In genomic region chr10:100524499-100525390, GRCm38 (mm10) we compare ENCODE assay signal across 28 mouse cellular contexts. TPM values are rescaled to one million over a fixed set of nuclear protein-coding genes. Genes with fewer than 3 reads are reported as not detected.
DNase-seq lines count a peak whose midpoint lies in the region; ATAC-seq and TF ChIP-seq lines count a peak whose summit lies in the region.
"Had no signal": no experiment of that assay in that cellular context is flagged by ENCODE, and none has a peak within 500 bp of the region (broad histone marks: within the 10 kb centered on the region; RNA-seq: fewer than 3 reads in every experiment).

No protein-coding gene starts in this region.

- H3K36me3 ChIP-seq in liver, embryonic 14.5 days (replicated peaks; ENCODE audit: control insufficient read depth, insufficient read depth, low read depth), result peaks cover 2% of the 10 kb centered on the region; the same call in 1 of the 2 replicates

- 51% methylated on average over 9 of the region's 9 CpGs for WGBS in liver, embryonic 14.5 days (ENCODE audit: insufficient replicate concordance)

- peak overlapping the region; percentile 46 for H3K4me2 ChIP-seq in liver, embryonic 14.5 days (ENCODE audit: low read depth)
- H3K4me2 ChIP-seq: embryonic facial prominence, embryonic 13.5 days; forebrain, embryonic 13.5 days; heart, embryonic 15.5 days; limb, embryonic 15.5 days had no signal

- peak; percentile 54 for DNase-seq in c-Kit-positive CD71-positive TER-119-negative erythroid progenitor cells, embryonic 14.5 days (ENCODE audit: low read depth)
- peak; percentile 47 to 62 (median 49) for DNase-seq in liver, embryonic 14.5 days (ENCODE audit: low read depth in 3 of 3, low spot score in 3 of 3)
- no peak for DNase-seq in kidney, postnatal 10 days
- no peak for DNase-seq in embryo, embryonic 9.5 days (ENCODE audit: extremely low spot score)
- DNase-seq: adrenal gland, adult 2 months; cerebellum, adult 18-20 months; cerebellum, postnatal 10 days; gastrocnemius, postnatal 10 days; heart, adult 11 months; kidney, adult 2 months; layer of hippocampus, postnatal 36 days; lung, postnatal 36 days; midbrain, embryonic 14.5 days; right cerebral cortex, postnatal 25 days; thymus, postnatal 36 days had no signal

- H3K27ac ChIP-seq in liver, embryonic 14.5 days, result peak overlapping the region; percentile 72
- H3K27ac ChIP-seq: embryonic facial prominence, embryonic 13.5 days; forebrain, embryonic 13.5 days; heart, embryonic 10.5 days; heart, embryonic 15.5 days; kidney, postnatal 0 days; limb, embryonic 10.5 days; limb, embryonic 15.5 days had no signal

- H3K4me1 ChIP-seq in liver, embryonic 14.5 days (replicated peaks; ENCODE audit: control insufficient read depth in 2 of 2, insufficient read depth in 2 of 2, low read length in 1 of 2), result peaks cover 8 to 14% of the 10 kb centered on the region in 2 experiments
- H3K4me1 ChIP-seq: embryonic facial prominence, embryonic 13.5 days; forebrain, embryonic 13.5 days; heart, embryonic 10.5 days; heart, embryonic 15.5 days; limb, embryonic 10.5 days; limb, embryonic 15.5 days had no signal

- H3K27me3 ChIP-seq in liver, embryonic 14.5 days (ENCODE audit: control insufficient read depth, insufficient read depth, low read length), result no peaks in the 10 kb centered on the region
- H3K27me3 ChIP-seq: embryonic facial prominence, embryonic 13.5 days; forebrain, embryonic 13.5 days; heart, embryonic 15.5 days; limb, embryonic 15.5 days had no signal

- 0 out of 2 replicates have a peak overlapping the region, but pooled peaks have one; percentile 5 for H3K9ac ChIP-seq in liver, embryonic 14.5 days (replicated peaks)
- H3K9ac ChIP-seq: embryonic facial prominence, embryonic 13.5 days; forebrain, embryonic 13.5 days; heart, embryonic 15.5 days; limb, embryonic 15.5 days had no signal

- no peaks in the 10 kb centered on the region for H3K9me3 ChIP-seq in liver, embryonic 14.5 days (ENCODE audit: control insufficient read depth, low read length)
- H3K9me3 ChIP-seq: embryonic facial prominence, embryonic 13.5 days; forebrain, embryonic 13.5 days; heart, embryonic 10.5 days; heart, embryonic 15.5 days; limb, embryonic 10.5 days; limb, embryonic 15.5 days had no signal

- H3K4me3 ChIP-seq in liver, embryonic 14.5 days (ENCODE audit: insufficient read depth in 1 of 2, low read depth in 2 of 2, low read length in 2 of 2), result no peak overlapping the region
- H3K4me3 ChIP-seq: embryonic facial prominence, embryonic 13.5 days; forebrain, embryonic 13.5 days; heart, embryonic 10.5 days; heart, embryonic 15.5 days; limb, embryonic 10.5 days; limb, embryonic 15.5 days had no signal

- no peak for TF ChIP-seq CTCF in liver, embryonic 14.5 days (IDR thresholded peaks at IDR 0.05; ENCODE audit: low read depth)

- peak; percentile 96 for ATAC-seq in erythroid progenitor cell, adult 5-6 weeks (replicated peaks; ENCODE audit: low FRiP score, poor library complexity, severe bottlenecking)
- ATAC-seq in liver, embryonic 14.5 days (ENCODE audit: insufficient read depth), result peak; percentile 93
- ATAC-seq in megakaryocyte-erythroid progenitor cell, adult 5-6 weeks (replicated peaks; ENCODE audit: low FRiP score, low TSS enrichment, poor library complexity, severe bottlenecking), result peak; percentile 96
- no peak for ATAC-seq in megakaryocyte, adult 5-6 weeks (ENCODE audit: poor library complexity, severe bottlenecking)
- ATAC-seq: activated CD4-positive, CD25-positive, alpha-beta regulatory T cell, adult 4 months; CD4-positive, CD25-positive, alpha-beta regulatory T cell, adult 4 months; forebrain, embryonic 13.5 days; hindbrain, embryonic 16.5 days had no signal

- peak; percentile 92 for TF ChIP-seq EP300 in liver, embryonic 14.5 days (IDR thresholded peaks at IDR 0.05; ENCODE audit: low read depth)

RNA-seq across cellular contexts. Expression of gene Cep290, which starts 37.4 kb away (rescaled TPM):
- total RNA-seq in erythroid progenitor cell, adult 5-6 weeks (2015; ENCODE audit: low replicate concordance), result 34.8 and 37.8 TPM in 2 replicates
- 37.3 and 60.8 TPM in 2 replicates for total RNA-seq in erythroid progenitor cell, adult 5-6 weeks (2017; ENCODE audit: low replicate concordance)
- 1.4 and 3.2 TPM in 2 replicates for polyA plus RNA-seq in liver, embryonic 14.5 days (2012; rRNA removed)
- 2.9 and 3.6 TPM in 2 replicates for polyA plus RNA-seq in liver, embryonic 14.5 days (2014; fragmentation: Nextera tagmentation; extraction: Ambion mirVana)
- total RNA-seq in megakaryocyte-erythroid progenitor cell, adult 5-6 weeks (2014; fragmentation: Nextera tagmentation), result 24.8 and 43.7 TPM in 2 replicates
- total RNA-seq in megakaryocyte-erythroid progenitor cell, adult 5-6 weeks (2017), result 23.8 and 26.2 TPM in 2 replicates
- 7.3 and 8.8 TPM in 2 replicates for total RNA-seq in megakaryocyte, adult 5-6 weeks (2015)
- 6.6 and 13.0 TPM in 2 replicates for total RNA-seq in megakaryocyte, adult 5-6 weeks (2017)

RNA-seq across cellular contexts. Expression of gene Tmtc3, which starts 37.6 kb away (rescaled TPM):
- 17.7 and 22.6 TPM in 2 replicates for total RNA-seq in erythroid progenitor cell, adult 5-6 weeks (2015; ENCODE audit: low replicate concordance)
- total RNA-seq in erythroid progenitor cell, adult 5-6 weeks (2017; ENCODE audit: low replicate concordance), result 8.2 and 9.6 TPM in 2 replicates
- 3.0 and 3.4 TPM in 2 replicates for polyA plus RNA-seq in liver, embryonic 14.5 days (2012; rRNA removed)
- 5.7 and 6.8 TPM in 2 replicates for polyA plus RNA-seq in liver, embryonic 14.5 days (2014; fragmentation: Nextera tagmentation; extraction: Ambion mirVana)
- 15.4 and 32.2 TPM in 2 replicates for total RNA-seq in megakaryocyte-erythroid progenitor cell, adult 5-6 weeks (2014; fragmentation: Nextera tagmentation)
- total RNA-seq in megakaryocyte-erythroid progenitor cell, adult 5-6 weeks (2017), result 6.6 and 7.9 TPM in 2 replicates
- 13.1 and 19.0 TPM in 2 replicates for total RNA-seq in megakaryocyte, adult 5-6 weeks (2015)
- 5.3 and 6.7 TPM in 2 replicates for total RNA-seq in megakaryocyte, adult 5-6 weeks (2017)

Comparison
In these comparisons a context has a peak if more than half of its experiments do, and no peak if none do; other contexts are left out.
1. DNase-seq: peak in c-Kit-positive CD71-positive TER-119-negative erythroid progenitor cells, embryonic 14.5 days (single experiment) and liver, embryonic 14.5 days (3 of 3); none in kidney, postnatal 10 days (single experiment) and embryo, embryonic 9.5 days (single experiment).